Mouse (Mus musculus) CD4-positive, CD25-positive, alpha-beta regulatory T cell, adult 2 months (primary cell): ENCODE measurements at regions not wholly inside any gene's neighbourhood (a gene's known extent, or its start where the extent isn't known, plus 50 kb on each side); places are given as distances from the start of the nearest gene placed in this dataset.
"Not testable (repeated sequence)": the region's sequence is repeated elsewhere in the genome, so short reads cannot be mapped to it uniquely, and the experiment has no call there.

Source experiments
- DNase-seq: peaks from one replicate; pipeline ENCODE4 v3.0.0-alpha.2; 2012; ENCODE audit warnings: low read depth, low spot score

DNA sequence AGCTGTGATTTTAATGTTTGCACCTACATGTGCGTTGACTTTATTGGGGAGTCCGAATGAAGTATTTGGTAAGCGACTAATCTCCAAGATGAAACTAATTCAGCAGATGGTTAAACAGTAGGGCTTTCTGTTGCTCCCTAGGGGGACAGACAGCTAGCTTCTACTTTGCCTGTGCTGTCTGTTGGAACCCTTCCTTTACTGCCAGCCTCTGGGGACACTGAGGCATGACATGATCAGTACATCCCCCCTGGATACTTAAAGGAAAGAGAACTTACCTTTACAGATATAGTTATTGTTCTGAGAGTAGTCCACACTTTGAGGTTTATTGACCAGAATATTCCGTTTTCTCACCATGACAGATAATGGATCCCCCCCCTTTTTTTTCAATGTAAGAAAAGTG lies 289.8 kb upstream of the Ift57 start:
- no peak for DNase-seq

DNA sequence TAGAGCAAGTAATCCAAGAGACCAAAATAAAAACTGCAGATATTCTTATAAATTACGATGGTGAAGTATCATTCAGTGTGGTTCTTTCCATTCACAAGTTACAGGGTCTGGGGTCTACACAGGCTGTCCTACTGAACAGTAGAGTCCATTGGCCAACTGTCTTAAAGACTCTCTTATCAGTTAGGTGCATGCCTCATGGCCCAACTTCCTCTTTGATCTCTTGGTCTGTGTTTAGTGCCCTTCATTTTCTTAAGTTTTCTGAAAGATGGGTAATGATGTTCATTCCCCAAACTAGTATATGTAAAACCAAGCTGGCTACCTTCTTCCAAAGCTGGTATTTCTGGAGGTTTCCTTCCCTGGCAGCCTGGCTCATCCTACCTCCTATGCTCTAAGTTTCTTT lies 268.7 kb upstream of the Ift57 start:
- no peak for DNase-seq

DNA sequence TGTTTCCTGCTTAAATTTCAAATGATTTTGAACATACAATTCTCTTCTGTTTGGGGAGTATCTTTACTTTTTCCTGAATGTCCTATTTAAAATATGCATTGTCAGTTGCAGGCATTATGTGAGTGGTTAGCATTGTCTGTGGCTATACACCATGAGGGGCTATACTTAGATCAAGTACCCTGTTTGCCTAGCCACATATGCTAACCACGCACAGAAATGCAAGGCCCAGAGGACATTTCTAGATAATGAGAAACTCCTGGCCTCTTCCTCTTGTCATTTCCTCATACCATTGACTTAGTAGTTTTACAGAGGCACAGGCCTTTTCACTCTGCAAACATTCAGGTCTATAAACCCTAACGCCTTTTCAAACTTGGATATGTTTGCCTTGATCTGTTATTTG lies 267.1 kb upstream of the Ift57 start:
- DNase-seq, result no peak

DNA sequence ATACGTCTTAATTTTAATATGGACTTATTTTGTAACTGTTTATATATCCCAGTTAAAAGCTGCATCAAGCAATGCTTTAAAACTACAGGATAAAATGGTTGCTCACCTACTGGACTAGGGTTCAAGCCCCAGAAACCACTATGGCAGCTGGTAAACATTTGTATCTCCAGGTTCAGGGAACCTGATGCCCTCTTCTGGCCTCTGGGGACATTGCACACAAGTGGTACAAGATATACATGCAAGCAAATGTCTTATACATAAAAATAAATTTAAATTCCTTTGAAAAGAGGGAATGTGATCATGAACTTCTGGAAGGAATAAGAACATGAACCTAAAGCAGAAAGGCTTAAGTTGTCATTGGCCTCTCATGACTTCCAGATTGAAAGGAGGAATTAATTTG lies 257.8 kb upstream of the Ift57 start:
- peak; percentile 16 for DNase-seq

DNA sequence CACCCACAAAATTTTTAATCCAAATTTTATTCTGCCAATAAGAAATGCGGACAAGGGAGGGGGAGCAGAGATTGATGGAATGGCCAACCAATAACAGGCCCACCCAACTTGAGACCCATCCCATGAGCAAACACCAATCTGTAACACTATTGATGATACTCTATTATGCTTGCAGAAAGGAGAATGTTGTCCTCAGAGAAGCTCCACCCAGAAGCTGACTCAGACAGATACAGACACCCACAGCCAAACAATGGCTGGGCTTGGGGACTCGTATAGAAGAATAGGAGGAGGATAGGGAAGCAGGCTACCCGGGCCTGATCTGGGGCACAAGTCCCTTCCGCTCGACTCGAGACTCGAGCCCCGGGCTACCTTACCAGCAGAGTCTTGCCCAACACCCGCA lies 251.7 kb upstream of the Ift57 start:
- not testable (repeated sequence) for DNase-seq

DNA sequence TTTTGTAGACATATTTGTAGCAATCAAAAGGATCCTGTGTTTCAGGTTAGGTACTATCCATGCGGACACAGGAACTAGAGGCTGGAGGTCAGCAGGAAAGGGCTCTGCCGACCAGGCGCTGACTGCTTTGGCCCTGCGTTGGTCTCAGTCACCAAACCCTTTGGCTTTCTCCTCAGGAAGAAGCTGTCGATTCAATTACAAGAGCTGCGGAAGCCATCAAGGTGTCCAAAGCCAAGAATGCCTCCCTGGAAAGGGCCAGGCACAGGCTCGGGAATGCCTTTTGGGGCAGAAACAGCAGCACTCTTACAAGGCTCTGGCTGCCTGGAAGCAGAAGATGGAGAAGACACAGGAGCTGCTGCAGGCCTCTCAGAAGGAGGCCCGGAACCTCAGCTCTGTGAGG lies 205.2 kb upstream of the Ift57 start:
- no peak for DNase-seq

DNA sequence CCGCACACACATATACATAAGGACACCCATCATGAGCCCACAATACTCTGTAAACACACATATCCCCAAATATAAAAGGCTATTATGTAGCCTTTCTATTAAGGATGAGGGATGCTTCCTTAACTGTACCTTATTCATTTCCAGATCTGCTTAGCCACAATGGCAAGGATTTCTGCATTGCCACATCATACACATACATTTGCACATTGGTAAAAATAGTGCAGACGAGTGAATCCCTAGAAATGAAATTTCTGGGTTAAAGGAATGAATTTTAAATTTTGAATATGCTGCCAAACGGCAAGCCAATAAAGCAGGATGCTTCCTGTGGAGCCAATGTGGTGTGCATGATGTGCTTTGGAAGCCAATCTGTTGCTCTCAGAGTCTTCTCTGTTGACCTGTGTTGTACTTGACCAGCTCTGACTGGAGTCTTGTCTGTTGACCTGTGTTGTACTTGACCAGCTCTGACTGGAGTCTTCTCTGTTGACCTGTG lies 201.5 kb upstream of the Ift57 start:
- no peak for DNase-seq

DNA sequence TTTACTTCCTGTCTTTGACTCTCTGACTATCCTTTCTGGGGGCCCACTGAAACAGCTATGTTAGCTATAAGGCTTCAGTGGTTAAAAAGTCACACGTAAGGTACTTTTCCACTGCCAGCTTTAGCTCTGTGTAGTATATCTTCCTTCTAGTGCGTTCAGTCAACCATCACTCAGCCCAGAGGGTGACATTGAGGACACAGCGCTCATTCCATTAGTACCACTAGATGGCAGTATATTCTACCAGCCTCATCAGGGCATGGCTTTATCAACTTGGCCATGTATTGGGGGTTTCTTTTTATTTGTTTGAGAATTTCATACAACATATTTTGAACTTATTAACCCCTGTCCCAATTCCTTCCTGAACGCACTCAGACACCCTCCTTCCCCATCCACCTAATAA lies 198.2 kb upstream of the Ift57 start:
- DNase-seq, result peak; percentile 82

DNA sequence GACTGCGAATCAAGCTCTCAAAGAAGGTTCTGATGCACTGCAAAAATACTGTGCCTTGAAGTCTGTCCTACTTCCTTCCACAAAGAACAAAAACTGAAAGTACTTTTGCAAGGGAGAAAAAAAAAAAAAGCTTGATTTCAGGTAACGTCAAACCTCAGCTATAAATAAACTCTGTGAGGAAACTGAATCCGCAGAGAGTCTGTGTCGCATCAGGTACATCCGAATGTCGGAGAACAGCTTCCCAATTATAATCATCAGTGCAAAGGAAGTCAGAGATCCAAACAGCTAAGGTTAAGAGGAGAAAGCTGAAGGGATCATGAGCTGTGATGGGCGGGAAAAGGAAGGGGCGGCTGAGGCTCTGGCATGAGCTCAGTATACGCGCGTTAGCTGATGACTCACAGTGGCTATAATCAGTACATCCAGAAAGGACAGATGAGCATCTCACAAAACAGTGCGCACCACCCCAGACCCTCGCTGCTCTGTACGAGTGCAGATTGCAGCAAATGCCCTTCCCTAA lies 195.1 kb upstream of the Ift57 start:
- peak; percentile 69 for DNase-seq

DNA sequence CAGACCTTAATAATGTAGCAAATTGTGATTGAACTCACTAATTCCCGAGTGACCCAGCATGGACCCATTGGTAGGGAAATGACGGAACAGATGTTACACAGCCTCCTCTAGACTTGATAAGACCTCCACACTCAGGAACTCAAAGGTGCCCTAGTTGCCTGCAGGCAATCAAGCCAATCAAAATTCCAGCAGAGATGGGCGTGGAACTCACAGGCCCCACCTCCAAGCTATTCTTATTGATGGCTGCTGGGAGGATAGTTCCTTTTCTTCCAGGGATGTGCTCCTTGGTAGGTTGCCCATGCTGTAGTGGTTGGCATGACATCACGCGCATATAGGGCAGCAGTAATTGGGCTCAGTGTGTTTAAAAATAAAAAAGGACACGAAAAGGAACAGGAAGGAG lies 194.4 kb upstream of the Ift57 start:
- DNase-seq, result peak; percentile 9

DNA sequence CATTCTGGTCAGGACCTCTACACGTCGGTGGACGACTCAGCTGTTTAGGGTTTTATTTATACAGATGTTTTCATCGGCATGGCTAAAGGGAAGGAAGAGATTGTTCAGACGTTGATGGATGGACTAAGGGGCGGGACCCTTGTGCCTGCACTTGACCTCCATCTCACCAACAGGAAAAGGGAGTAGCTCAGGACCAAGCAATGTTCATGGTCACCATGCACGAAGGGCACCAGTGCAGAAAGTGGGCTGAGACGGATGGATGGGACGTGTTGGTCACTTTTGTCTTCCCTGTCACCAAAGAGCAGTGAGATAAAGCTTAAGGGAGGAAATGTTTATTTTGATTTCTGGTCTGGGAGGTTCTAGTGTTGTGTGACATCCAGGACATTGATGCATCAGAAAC lies 193.8 kb upstream of the Ift57 start:
- DNase-seq, result no peak

DNA sequence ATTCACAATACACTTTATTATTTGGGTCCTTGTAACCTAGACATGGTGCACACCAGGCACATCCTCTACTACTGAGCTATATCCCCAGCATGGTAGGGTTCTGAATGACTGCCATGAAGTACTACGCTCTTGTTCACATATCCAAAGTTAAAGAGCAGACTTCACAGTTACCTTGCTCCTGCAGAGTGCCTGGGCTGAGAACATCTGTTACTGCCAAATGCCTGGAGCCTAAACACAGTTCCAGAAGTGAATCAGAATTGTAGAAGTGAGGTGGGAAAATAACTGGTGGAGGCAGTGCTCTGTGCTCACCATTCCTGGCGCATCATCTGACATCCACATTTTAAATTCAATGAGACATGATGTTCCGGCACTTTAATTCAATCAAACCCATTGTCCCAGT lies 180.2 kb upstream of the Ift57 start:
- no peak for DNase-seq

DNA sequence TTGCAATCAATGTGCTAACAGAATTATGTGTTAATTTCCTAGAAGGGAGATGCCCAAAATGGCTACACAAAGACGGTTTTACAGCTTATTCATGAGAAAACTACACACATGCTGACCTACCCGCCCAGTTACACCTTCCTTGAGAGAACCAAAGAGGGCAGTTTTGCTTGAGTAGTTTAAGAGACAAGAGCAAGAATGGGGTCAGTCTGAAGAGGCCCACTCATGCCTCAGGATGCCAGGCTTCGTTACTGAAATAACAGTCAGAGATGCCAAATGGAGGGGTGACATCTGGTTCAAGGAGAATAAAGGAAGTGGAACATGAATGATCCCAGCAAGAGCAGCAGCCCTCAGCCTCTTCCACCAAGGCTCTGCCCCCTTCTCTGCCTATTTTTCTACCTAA lies 178.6 kb upstream of the Ift57 start:
- no peak for DNase-seq

DNA sequence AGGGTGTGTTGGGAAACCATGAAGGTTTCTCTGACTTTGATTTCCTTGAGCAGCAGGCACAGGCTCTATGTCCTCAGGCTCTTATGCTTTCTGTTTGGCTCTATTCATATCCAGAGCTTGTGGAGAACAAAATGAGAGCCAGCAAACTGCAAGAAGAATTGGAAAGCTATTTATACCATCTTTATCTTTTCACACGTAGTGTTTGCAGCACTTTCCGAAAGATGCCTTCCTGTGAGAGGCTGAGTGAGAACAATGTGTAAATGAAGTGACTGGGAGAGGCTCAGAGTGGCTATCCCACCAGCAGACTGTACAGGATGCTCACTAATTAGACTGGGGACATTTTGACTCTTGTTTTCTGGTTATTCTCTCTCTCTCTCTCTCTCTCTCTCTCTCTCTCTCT lies 177.3 kb upstream of the Ift57 start:
- DNase-seq, result no peak

DNA sequence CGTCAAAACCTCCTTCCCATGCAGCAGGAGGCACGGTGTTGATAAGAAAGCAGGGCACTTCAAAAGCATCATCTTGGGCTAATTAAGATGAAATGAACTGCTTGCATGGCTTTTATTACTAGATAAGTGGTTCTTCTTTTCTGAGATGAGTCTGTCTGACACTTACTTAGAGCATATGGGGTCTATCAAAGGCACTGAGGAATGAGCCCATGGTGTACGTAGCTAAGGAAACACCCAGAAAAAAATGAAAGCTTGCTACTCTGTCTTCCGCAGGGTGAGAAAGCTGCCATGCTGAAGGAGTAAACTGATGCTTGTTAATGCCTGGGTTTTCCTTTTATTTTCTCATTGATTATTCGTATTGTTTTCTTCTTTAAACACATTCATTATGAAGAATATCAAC lies 176.5 kb upstream of the Ift57 start:
- DNase-seq, result no peak

DNA sequence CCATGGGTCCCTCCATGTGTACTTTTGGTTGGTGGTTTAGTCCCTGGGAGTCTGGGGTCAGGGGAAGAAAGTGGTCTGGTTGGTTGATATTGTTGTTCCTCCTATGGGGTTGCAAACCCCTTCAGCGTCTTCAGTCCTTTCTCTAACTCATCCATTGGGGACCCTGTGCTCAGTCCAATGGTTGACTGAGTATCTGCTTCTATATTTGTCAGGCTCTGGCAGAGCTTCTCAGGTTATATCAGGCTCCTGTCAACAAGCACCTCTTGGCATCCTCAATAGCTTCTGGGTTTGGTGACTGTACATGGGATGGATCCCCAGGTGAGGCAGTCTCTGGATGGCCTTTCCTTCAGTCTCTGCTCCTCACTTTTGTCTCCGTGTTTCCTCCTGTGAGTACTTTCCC lies 170.4 kb upstream of the Ift57 start:
- DNase-seq, result not testable (repeated sequence)

DNA sequence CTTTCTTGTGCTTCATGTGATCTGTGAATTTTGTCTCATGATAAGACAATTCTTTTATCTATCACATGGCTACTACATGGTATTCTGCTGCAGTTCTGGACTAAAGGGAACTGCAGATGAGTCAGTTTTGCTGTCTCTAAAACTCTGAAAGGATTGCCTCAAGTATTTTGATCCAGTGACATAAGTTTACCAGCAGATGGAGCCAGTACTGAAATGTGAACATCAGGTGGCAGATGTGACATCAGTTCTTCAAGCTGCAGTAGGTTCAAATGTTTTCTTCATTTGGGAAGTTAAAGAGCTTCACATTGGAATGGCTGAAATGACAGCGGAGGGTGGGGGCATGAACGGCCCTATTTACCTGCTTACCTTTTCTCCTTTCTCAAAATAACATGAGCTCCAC lies 170.0 kb upstream of the Ift57 start:
- peak; percentile 63 for DNase-seq

DNA sequence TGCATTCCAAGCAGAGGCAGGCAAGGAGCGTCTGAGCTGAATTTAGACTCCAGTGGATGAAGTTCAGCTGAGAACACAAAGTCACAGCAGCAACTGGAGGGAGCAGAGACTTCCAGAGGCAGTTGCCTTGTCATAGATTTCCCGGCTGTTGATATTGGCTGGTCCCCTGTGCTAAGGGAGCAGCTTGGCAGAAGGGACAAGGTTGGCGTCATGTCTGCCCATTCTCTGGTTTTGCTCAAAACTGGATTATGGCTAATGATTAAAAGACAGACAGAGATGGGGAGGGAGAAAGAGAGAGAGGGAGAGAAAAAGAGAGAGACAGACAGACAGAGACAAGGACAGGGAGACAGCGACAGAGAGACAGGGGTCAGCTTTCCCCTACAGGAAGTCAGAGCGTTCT lies 169.0 kb upstream of the Ift57 start:
- DNase-seq, result no peak

DNA sequence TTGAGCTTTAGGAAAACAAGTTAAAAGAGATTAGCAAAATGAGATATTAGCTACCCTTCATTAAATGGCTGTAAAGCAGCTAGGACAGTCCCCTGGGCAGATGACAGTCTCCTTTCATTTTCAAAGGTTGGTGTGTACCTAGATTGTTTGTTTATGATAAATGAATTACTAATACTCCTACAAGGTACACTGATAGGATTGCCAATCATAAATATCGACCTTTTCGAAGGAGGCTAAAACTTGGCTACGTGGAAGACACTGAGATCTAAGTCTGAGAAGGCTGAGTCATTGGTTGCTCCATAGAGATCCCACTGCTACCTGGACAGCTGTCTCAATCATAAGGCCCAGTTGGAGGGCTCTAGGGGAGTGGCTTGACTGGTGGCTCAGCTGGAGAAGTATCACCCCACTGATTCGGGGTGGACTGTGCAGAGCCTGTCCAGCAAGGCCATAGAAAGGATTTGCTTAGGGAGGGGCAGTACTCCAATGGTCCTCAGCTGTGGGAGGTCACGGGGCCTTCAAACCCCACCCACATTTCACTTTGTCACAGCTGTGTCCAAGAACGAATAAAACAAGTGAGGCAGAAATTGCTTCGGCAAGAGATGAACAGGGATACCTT lies 166.9 kb upstream of the Ift57 start:
- no peak for DNase-seq

DNA sequence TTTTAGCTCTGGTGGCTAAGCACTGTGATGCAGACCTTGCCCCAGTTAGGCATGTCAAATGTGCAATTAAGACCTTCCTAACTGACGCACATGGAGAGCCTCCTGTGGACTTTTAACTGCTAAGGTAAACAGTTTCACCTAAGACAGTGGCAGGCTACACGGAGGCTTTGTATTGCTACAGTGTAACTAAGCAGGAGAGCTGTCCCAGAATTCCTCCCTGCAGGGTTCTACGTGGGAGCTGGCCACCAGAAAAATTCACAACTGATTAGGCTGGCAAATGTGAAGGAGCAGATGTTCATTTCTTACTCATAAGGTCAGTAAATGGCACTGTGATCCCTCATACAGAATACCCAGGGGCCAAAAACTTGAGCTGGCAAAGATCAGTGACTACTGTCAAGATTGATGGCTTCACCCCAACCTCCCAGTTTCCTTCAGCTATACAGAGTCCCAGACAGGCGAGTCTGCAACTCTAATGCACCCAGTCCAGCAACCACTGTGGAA lies 165.5 kb upstream of the Ift57 start:
- DNase-seq, result no peak

DNA sequence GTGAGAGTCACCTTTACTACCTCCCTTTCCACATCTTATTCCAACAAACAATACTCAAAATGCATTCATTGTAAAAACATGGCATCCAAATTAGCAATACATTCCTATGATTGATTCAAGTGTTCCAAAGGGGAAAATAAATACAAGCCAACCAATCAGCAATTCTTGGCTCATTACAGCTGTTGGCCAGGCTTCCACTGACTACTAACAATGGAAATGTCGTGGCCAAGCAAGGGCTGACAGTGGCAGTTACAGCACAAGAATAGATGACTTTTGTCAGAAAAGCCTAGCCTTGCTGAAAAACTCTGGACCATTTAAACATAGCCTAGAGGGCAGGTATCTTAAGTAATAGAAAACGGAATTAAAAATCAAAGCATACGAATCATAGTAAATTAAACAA lies 148.8 kb upstream of the Ift57 start:
- DNase-seq, result no peak

DNA sequence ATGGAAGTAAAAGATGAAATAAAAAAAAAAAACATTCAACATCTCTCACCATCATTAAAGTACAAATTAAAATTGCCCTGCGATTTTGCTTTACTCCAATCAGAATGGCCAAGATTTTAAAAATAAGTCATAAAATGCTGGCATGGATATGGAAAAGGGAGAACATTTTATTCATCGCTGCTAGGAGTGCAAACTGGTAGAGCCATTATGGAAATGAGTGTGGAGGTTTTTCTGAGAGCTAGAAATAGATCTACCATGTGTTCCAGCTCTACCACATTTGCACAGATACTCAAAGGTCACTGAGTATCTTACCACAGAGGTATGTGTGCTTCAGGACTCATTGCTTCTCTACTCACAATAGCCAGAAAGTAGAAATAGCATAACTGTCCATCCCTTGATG lies 129.0 kb upstream of the Ift57 start:
- DNase-seq, result no peak

DNA sequence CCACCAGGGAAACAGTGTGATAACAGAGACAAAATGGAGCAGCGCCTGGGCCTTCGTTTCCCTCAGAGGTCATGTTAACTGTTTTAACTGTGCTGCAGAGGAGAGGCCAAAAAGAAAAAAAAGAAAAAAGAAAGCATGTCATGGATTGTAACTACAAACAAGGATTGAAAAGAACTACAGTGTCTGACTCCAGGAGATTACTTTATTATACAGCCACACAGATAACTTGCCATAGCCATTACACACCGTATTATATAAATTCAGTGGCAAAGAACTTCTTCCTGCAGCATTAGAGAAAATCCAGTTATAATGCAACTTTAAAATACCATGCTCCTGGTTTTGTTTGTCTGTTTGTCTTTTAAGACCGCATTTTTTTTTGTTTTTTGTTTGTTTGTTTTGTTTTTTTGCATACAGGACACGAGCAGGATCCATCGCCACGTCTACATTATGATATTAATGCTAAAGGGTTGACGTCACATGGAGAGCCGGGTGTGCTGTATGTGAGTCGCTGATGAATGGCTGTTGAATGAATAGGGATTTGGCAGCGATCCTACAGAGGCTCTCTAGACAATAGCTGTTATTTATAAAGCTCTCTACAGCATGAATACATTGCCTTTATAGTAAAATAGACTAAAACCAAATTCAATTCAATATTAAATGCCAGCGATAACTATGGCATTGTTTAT lies 126.4 kb upstream of the Ift57 start:
- no peak for DNase-seq
